Mouse (Mus musculus): ENCODE data around the gene Kidins220.

Gene Kidins220

DNA sequence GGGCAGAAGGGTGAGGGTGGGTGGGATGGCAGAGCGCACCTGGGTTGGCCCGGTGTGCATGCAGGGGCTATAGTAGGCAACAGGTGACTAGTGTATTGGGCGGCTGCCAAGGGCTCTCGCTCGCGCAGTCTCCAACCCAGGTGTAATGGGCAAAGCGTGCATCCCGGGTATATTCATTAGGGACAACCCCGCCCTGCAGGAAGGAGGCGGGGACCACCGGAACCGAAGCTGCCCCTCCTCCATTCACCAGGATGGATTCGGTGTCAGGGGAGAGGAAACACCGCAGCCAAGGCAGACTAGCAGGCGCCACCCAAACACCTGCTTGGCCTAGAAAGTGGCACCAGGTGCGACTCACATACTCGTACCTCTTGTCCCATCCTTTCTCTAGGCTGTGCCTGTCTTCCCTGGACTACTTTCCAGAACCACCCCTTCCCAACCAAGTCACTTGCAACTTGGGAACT is 118.1 kb downstream of the Kidins220 start:
- DNase-seq (ENCODE audit: low spot score), result no peak

DNA sequence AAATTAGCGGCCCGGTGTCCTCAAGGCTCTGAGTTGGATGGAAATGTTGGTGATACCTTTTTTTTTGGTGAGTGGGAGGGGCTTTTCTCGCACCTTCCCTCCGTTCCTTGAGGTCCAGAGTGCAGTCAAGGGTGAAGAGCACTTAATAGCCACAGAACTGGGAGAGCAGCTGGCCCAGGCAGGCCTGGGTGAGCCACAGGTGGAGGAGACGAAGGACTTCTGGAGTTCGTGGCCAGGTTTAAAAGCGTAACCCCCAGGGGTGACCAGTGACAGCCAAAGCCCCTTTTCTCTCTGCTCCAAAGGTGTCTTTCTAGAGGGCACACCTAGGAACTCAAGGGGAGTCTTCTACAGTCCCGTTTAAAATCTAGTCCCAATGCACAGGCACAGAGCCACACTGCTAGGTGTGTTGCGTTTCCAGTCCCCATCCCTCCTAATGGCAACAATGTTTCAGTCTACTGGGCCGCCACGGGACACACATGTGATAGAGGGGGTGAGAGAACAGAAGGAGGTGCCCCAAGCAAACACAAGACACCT is 118.6 kb downstream of the Kidins220 start:
- DNase-seq (ENCODE audit: low spot score), result peak; percentile 22

DNA sequence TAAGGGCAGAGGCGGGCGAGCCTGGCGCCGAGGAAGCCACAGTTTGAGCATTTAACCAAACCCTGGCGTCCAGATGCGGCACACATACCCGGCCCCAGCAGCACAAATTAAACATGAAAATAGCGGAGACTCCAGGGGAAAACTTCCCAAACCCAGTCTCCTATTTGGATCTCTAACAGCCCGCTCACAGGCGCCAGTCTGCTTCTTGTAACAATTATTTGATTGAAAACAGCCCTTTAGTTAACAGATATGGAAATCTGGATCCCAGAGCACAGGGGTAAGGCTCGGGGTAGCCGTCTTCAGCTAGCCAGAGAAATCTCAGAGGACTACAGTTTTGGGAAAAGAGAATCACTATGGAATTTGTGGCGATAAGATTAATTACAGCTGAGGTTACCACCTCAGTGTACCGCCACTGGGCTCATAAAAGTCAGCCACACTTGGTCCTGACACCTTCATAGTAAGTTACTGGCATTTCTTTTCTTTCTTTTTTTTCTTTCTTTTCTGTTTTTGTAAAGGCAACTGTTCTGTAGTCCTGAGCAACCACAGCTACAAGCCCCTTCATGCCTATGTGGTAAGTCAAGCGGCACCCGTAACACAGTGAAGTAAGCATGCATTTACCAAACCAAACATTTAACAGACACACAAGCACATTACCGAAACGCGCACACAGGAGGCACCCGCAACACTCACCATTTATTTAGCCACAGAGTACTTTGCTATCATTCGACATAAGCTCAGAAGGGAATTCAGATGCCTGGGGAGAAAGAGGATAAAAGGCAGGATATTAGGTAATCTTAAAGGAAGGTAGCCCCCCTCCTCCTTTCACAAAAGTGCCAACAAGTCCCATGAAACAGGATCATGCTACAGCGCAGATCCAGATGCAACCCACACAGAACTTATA is 120.1 kb downstream of the Kidins220 start:
- peak; percentile 39 for DNase-seq (ENCODE audit: low spot score)

DNA sequence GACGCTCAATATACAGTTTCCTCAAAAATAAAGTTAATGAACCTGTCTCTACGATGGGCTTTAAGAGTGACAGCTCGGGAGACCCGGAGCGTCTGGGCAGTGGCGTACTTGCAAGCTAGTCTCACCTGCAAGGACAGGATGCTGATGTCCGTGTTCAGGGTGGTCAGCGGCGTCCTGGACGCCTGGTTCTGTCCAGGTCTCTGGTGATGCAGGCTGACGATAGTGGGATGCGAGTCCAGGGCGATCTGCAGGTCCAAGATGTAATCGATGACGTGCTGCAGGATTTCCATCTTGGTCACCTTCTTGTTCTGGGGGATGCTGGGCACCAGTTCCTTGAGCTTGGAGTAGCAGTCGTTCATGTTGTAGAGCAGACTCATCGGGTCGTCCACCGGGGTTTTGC is 120.8 kb downstream of the Kidins220 start:
- no peak for DNase-seq (ENCODE audit: low spot score)

DNA sequence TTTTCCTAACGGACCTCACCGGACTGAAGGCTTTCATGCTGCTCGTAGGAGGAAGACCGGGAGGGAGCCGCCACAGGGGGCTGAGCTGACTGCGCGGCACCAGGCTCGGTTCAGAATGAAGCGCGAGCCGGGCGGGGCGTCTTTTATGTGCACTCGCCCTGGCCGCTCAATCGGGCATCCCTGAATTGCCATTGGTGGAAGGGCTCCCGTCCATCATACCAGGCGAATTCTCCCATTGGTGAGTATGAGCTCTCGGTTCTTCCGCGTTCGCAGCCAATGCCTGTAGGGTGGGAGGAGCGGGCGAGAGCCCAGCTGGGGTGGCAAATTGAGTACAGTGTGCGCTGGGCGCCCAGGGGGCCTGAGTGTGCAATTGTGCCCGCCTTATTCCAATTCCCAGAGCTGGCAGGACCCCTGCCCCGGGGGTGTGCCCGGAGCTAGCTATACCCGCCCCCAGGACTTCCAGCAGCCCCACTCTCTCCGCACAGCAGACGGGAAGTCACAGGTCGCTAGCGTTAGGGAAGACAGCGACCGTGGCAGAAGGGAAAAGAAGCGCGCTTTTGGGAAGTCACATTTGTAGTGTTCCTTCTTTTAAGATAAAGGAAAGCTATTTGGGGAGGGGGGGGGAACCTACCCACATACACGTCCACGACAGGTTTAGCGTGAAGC is 121.4 kb downstream of the Kidins220 start:
- DNase-seq (ENCODE audit: low spot score), result peak; percentile 99

DNA sequence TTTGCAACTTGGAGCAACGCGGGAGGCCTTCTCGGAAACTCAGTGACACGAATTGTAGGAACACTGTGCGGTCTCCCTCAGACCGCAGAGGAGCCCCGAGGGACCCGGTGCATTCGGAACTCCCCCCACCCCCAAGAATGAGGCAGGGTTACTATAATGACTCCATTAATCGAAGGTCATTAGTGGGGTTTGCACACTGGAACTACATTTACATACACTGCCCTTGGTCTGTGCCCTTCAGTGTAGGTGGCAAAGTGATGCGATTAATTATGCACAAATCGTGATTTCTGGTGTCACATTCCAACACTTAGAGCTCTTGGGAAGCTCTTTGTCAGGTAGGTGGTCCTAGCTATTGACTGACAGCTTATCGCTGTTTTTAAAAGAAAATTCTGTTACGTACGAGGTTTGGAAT is 121.9 kb downstream of the Kidins220 start:
- no peak for DNase-seq (ENCODE audit: low spot score)

DNA sequence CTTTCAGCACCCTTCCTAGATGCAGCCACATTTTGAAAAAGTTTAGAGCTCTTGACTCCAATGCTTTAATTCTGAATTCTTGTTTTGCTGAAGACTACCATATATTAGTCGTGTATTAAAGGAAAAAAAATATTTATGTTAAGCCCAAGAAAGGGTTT is 122.2 kb downstream of the Kidins220 start, which contains the start of gene Id2:
Gene Id2, minus strand, starts transcription at position 89 of the 158 bp plus-strand sequence.
- no peak for DNase-seq (ENCODE audit: low spot score)

DNA sequence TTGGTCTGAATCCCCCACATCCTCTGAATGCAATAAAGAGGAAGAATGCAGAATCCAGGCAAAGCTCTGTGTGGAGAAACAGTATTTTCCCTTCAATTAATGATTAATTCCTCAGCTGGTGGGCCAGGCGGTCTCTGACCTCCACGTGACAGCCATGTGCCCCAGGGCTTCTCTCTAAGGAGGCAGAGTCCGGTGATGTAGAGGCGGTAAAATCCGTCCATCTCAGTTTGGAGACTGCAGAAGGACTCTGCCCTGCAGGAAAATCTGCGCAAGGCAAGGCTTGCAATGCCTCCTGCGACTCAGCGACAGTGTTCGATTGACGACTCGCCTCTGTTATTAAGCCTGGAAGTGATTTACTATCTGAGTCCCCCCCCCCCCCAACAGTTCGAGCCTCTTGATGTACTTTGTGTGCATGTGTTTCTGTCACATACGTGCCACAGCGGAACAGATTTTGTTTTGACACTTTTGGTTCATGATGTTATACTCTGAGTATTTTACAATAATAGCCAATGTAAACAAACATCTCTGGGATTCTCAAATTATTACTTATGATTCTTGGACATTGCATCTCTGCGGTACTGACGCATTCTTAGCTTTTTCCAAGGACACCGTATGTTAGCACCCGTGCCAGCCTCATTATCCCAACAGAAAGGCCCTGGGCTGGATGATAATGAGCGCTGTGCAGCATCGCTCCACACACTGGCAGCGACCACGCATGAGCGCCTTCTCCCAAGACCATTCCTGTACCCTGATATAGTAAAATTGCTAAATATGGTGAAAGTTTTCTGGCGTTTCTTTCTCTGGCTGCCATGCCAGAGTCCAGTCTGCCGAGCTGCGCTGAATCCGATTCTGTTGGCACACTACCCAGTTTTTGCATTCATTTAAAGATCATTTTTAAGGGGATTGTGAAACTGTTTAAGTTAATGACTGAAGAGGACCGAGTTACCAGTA is 122.8 kb downstream of the Kidins220 start:
- peak; percentile 72 for DNase-seq (ENCODE audit: low spot score)

DNA sequence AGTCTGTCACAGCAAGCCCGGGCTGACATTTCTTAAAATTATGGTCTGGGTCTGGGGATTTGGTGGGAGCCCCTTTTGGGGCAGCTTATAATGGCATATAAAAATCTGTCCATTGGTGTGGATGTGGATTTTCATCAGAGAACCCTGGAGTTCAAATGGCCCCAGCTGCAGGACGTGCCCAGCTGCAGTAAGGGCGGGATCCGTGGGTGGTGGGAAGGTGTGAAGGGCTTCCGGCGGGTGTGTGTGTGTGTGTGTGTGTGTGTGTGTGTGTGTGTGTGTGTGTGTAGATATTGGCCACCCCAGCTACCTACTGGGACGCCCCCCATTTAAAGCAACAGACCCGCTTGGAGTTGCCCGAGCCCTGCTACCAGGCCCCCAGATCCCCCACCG is 123.4 kb downstream of the Kidins220 start:
- DNase-seq (ENCODE audit: low spot score), result no peak

DNA sequence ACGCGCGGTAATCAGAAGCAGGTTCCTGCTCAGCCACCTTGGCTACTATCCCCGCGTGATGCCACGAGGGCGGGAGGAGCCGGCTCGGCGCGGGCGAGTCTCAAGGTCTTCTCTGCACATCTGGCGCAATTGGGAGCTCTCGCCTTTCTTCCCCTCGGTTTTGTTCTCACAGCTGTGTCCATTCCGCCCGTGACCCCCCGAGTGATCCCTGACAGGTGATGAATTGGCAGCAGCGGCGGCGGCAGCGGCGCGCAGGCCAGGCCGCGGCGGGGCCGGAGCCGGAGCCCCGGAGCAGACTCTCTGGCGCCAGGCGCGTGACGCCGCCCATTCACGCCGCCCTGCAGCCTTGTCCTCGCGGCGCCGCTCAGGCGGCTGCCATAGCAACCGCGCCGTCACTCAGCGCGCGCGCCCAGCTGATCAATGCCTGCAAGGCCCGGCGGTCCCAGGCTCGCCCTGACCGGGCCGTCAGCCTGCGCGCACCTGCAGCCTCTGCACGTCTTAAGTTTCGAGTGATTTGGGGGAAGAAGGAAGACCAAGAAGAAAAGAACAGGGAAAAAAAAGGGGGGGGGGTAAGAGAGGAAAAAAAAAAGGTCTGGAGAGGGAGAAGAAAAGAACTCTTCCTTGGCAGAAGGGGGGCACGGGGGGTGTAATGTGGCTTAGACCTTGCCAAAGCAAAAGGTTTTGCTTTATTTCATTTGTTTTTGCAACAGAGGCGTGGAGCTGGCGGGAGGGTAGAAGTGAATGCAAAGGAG is 124.0 kb downstream of the Kidins220 start:
- peak; percentile 96 for DNase-seq (ENCODE audit: low spot score)

DNA sequence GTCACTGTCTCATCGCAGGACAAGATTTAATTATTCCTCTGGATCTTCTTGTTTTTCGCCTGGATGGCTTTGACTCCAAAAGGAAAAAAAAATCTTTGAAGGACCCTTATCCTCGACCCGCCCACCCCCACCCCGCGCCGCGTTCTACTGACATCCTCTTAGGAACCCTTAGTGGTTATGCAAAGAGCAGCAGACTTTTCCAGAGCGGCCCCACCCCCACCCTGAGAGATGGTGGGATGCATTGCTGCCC is 124.5 kb downstream of the Kidins220 start:
- peak; percentile 82 for DNase-seq (ENCODE audit: low spot score)

DNA sequence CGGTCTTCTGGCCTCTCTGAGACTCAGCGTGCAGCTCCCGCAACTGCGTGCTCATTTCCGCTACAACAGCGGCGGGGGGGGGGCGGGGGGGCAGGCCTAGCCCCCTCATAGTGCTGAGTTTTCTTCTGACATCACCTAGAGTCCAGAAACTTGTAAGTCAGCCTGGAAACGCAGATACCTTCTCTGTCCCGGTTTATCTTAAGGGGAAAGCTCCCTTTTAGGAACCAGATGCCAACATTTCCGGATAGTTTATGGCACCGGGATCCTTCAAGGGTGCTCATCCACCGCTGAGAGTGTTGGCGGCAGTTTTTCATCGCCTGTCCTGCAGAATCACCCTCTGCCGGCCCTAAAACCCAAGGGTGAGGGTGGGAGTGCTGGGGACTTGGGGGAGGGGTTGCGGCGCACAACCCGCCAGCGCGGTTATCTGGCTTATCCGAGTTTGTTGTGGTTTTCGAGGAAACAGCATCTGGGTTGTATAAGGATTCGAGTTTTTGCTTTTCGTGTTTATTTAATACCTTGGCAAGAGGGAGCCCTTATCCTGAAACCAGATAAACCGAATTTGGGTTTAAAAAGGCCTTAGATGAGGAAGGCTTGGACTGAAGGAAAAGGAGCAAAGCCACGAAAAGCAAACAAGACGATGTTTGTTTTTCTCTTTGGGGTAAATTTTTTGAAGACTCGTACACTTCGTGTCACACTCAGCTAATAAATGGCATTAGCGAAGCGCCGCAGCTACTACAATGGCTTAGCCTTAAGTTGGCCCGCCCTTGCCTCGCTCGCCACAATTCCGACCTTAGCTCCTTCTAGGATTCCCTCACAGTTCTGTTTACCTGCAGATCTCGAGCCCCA is 125.1 kb downstream of the Kidins220 start:
- DNase-seq (ENCODE audit: low spot score), result peak; percentile 63

DNA sequence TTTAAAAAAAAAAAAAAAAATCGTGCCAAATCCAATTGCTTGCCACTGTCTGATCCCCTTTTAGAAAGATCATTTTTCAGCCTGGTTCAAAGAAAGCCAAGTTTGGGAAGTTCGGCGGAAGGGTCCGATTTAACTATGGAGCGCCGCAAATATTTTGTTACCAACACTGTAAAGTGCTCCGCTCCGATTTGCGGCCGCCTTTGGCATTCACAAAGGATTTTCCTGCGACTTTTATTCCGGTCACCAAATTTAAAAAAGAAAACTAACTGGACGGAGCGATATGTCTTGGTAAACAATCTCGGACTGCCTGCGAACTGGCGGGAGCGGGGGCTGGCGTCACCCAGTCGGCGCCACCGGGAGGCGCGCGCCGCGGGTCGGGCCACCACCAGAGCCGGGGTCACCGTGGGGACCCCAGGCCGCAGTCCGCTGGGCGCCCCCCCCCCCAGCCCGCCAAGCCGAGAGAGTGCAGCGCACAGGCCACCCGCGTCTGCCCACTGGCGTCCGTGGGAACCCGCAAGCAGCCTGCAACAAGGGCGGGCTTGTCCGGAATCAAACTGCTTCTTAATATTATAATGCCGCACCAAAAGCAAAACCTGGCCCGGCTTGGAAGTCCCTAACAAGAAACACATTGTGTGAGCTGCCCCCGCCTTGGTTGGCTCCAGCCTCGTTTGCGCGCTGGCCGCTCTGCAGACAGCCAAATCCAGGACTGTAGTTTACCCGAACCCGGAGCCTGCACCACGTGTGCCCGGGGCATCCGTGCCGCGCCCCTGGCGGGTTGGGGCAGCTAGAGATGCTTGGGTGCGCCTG is 125.9 kb downstream of the Kidins220 start:
- peak; percentile 77 for DNase-seq (ENCODE audit: low spot score)

DNA sequence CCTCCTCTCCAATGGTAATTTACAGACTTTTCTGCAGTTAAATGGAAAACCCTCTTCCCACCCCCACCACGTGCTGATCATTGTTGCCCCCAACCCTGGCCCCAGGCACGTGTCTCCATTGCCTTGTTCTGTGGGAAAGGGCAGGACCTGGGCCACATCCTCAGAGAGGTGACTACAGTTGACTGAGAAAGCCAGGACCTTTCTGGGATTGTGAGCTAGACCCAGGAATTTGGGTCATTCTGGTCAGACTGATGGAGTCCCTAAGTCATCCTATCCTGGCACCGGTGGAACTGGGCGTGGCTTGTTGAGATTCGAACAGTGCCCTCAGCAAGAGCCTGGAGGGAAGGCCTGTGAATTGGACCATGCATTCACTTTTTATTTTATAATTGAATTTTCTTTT is 126.7 kb downstream of the Kidins220 start:
- DNase-seq (ENCODE audit: low spot score), result peak; percentile 32

DNA sequence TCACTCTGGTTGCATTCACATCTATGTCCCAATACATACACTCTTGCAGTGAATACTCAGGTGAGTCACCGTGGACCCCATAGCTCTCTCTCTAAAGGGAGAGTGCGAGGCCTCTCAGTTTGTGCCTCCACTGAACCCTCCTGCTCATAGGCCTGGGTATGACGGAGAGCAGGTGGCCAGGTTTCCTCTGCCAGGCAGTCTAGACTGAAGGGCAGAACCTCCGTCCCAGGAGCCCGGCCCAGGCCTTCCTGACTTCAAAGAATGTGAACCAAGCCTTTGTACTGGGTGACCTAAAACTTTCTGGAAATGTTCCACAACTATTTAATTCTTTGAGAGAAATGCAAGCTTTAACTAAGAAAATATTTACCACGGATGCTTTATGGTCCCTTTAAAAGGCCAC is 129.2 kb downstream of the Kidins220 start:
- DNase-seq (ENCODE audit: low spot score), result no peak

DNA sequence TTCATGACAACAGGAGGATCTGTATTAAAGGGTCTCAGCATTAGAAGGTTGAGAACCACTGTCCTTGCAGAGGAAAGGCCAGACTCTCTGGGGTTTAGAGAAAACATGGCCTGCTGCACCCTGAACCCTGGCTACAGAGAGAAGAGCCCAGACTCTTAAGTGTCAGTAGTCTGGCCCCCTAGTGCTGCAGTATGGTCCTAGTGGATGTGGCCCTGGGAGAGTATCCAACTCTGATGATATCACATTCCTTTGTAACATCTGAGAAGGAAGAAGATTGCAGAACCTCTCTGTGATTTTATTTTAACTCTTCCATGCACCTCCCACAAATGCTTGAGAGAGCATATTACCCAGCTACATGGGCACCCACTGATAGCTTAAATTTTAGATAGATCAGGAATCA is 129.8 kb downstream of the Kidins220 start:
- DNase-seq (ENCODE audit: low spot score), result no peak

DNA sequence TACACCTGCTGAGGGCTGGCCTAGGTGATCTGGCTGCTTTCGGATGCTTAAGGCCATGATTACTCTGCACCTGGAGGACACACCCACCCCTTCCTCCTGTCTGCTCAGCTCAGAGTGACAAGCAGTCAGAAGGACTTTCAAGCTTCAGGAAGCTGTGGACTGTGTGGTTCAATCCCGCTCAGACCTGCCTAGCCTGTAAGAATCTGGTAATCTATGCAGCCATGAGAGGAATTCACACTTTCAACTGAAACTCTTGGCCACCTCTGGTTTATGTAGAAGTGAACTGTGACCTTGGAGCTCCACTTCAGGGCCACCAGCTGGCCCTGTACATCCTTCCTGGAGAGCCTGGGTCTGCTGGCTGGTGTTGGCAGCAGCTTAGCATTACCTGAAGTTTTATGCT is 134.1 kb downstream of the Kidins220 start:
- DNase-seq (ENCODE audit: low spot score), result no peak

DNA sequence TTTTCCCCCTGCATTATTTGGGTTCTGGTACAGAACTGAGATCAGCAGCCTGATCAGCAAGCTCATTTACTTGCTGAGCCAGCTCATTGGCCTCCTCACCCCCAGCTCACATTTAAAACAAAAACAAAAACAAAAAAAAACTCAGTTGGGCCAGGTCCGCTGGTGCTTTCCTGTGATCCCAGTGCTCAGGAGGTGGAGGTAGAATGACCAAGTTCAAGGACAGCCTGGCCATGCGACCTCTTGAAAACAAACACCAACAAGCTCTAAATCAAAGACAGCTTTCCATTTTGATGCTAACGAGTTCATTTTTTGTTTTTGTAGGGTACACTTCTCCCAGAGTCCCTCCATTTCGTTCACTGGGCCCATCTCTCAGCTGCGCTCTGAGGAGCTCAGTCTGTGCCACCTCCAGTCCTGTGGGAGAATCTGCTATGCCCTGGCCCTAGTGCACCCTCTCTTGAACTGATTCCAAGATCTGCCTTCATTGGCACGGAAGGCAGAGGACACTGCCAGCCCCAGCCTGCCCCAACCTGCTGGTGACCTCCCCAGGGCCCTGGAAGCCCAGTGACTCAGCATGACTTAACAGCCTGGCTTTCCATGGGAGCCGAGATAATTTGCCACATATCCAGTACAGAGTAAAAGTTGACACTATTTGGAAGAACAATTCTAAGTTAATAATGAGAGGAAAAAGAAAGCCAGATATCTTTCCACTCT is 135.4 kb downstream of the Kidins220 start:
- DNase-seq (ENCODE audit: low spot score), result no peak

DNA sequence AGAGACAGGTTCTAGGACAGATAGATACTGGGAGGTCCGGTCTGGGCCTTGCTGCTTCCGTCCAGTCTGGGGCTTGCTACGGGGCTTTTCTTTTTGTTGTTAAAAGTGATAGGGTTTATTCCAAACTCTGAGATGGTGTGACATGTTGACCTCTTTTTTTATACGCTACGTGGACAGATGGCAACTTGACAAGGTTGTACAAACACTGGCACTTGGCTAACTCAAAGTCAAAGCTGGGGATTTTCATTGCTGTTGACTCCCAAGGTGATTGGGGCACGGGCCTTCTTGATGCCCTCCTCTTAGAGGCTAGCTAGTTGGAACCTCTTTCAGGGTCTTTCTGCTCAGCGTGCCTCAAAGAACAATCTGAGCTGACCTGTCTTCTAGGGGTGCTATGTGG is 136.0 kb downstream of the Kidins220 start:
- DNase-seq (ENCODE audit: low spot score), result no peak

Data from retina, embryonic 14.5 days (tissue).